Mouse (Mus musculus): ENCODE results near the gene Svs6. TPM values are rescaled to one million over a fixed set of nuclear protein-coding genes. Genes with fewer than 3 reads are reported as not detected.

Gene Svs6
- total RNA-seq, 2 experiments from 2014 or later = not detected

Small RNA genes lying within 50 kb of the gene (microRNA-seq; reads per million reads assigned to microRNA genes)
- gene Mir7678 (ENCODE audit: borderline number of aligned reads in 2 of 2) = 0 reads per million in 2 experiments

Other genes starting within 250 kb of the Svs6 start
- gene Stk4, start 246.4 kb upstream of the Svs6 start, total RNA-seq (2021) = 10 to 100 TPM; 24.4 to 27.2 TPM
- 10 to 100 TPM; 37.2 to 52.7 TPM for gene Tomm34, start 245.6 kb upstream of the Svs6 start, total RNA-seq (2021)
- gene Kcns1, start 145.6 kb upstream of the Svs6 start, total RNA-seq (2021) = not detected
- not detected for gene Wfdc5, start 134.0 kb upstream of the Svs6 start, total RNA-seq (2021)
- gene Wfdc12, start 126.1 kb upstream of the Svs6 start, total RNA-seq (2021) = under 1 TPM in 1 of 2 experiments, not detected in 1; 0.83 TPM
- not detected for gene Wfdc15a, start 116.6 kb upstream of the Svs6 start, total RNA-seq (2021)
- gene Wfdc15b, start 95.1 kb upstream of the Svs6 start, total RNA-seq (2021) = not detected
- gene Svs2, start 78.3 kb upstream of the Svs6 start, total RNA-seq (2021) = not detected
- gene Svs3b, start 60.1 kb upstream of the Svs6 start, total RNA-seq (2021) = not detected
- gene Svs4, start 38.3 kb upstream of the Svs6 start, total RNA-seq (2021) = not detected
- not detected for gene Svs3a, start 27.5 kb upstream of the Svs6 start, total RNA-seq (2021)
- 1 to 10 TPM; 1.6 to 3.7 TPM for gene Svs5, start 16.0 kb downstream of the Svs6 start, total RNA-seq (2021)
- 10 to 100 TPM; 21.8 to 45.7 TPM for gene Slpi, start 72.3 kb downstream of the Svs6 start, total RNA-seq (2021)
- gene Rbpjl, start 86.4 kb downstream of the Svs6 start, total RNA-seq (2021) = not detected
- gene Matn4, start 88.4 kb downstream of the Svs6 start, total RNA-seq (2021) = 1 to 10 TPM in 1 of 2 experiments, under 1 TPM in 1; 0.76 to 1.7 TPM
- 100 to 1,000 TPM; 133 to 150 TPM for gene Sdc4, start 127.1 kb downstream of the Svs6 start, total RNA-seq (2021)
- gene Sys1, start 140.2 kb downstream of the Svs6 start, total RNA-seq (2021) = 10 to 100 TPM; 28.7 to 33.3 TPM
- 1 to 10 TPM in 1 of 2 experiments, not detected in 1; 5.7 TPM for gene Gm20458, start 144.2 kb downstream of the Svs6 start, total RNA-seq (2021)
- not detected for gene Trp53tg5, start 157.0 kb downstream of the Svs6 start, total RNA-seq (2021)
- 10 to 100 TPM in 1 of 2 experiments, 1 to 10 TPM in 1; 7.6 to 20.9 TPM for gene Dbndd2, start 169.4 kb downstream of the Svs6 start, total RNA-seq (2021)
- gene Pigt, start 180.8 kb downstream of the Svs6 start, total RNA-seq (2021) = 10 to 100 TPM; 63.3 to 93.6 TPM
- under 1 TPM in 1 of 2 experiments, not detected in 1; 0.74 TPM for gene Wfdc2, start 245.7 kb downstream of the Svs6 start, total RNA-seq (2021)